Mouse (Mus musculus) stomach, adult 2 months (tissue): ENCODE data around the gene Parl. TPM values are rescaled to one million over a fixed set of nuclear protein-coding genes. Genes with fewer than 3 reads are reported as not detected.

Experiments used
- polyA plus RNA-seq: library from polyadenylated mRNA; depleted of rRNA; stranded (reverse); fragments of >200 nt; gene quantifications from 2 replicates; pipeline ENCODE4 v1.2.3, GENCODE M21; 2012; rRNA removed

Parl gene
- 12.6 and 14.7 TPM in 2 replicates for polyA plus RNA-seq

GRCm38 (mm10) chr16:20301770-20302649, at the start of gene Parl:
Gene Parl (minus strand): TSS chr16:20302387.

GRCm38 (mm10) chr16:20325286-20325685, 23.1 kb upstream of the Parl start, which contains the start of gene Cyp2ab1:
Gene Cyp2ab1 (minus strand): TSS chr16:20325404.

GRCm38 (mm10) chr16:20240468-20241414, 61.4 kb downstream of the Parl start, which contains the start of gene Map6d1:
Gene Map6d1 (minus strand): TSS chr16:20241358.

Other genes starting within 250 kb of the Parl start
- gene Klhl24, start 204.8 kb downstream of the Parl start, polyA plus RNA-seq = 0.70 and 1.3 TPM in 2 replicates
- gene Yeats2, start 161.3 kb downstream of the Parl start, polyA plus RNA-seq = 3.4 and 5.2 TPM in 2 replicates
- 0.10 TPM in 1 of 2 replicates, not detected in the other for gene Map6d1, start 61.0 kb downstream of the Parl start, polyA plus RNA-seq
- gene Cyp2ab1, start 23.0 kb upstream of the Parl start, polyA plus RNA-seq = 0.19 and 0.53 TPM in 2 replicates
- gene Abcc5, start 124.0 kb upstream of the Parl start, polyA plus RNA-seq = 21.2 and 31.6 TPM in 2 replicates
- gene Eif2b5, start 196.4 kb upstream of the Parl start, polyA plus RNA-seq = 9.7 and 10.6 TPM in 2 replicates
- 19.6 and 25.7 TPM in 2 replicates for gene Dvl3, start 214.6 kb upstream of the Parl start, polyA plus RNA-seq
- 164 and 178 TPM in 2 replicates for gene Ap2m1, start 233.1 kb upstream of the Parl start, polyA plus RNA-seq
- 9.7 and 15.9 TPM in 2 replicates for gene Abcf3, start 246.2 kb upstream of the Parl start, polyA plus RNA-seq